Mouse (Mus musculus) lung, postnatal 0 days (tissue): ENCODE measurements around the gene Nol3.

Experiments
- CTCF ChIP-seq: IDR thresholded peaks from 2 replicates; pipeline ENCODE4 v1.5.1; 2016; ENCODE audit warnings: antibody characterized with exemption, mild to moderate bottlenecking
- EP300 ChIP-seq: IDR thresholded peaks from 2 replicates; pipeline ENCODE4 v1.6.1; 2016; ENCODE audit warnings: antibody characterized with exemption, mild to moderate bottlenecking, control low read depth

GRCm38 (mm10) chr8:105325641-105326093 lies 49.7 kb downstream of the Nol3 start:
- TF ChIP-seq CTCF (no peak), EP300 (no peak)
